Mouse (Mus musculus): Measurements from ENCODE around the gene Pcyox1.
A peak's percentile ranks its signal among the peaks of the same experiment; 100 is the strongest.

The Pcyox1 gene

GRCm38 (mm10) chr6:86396581-86397256 lies at the start of gene Pcyox1:
Gene Pcyox1 (minus strand): TSS chr6:86397154.
- ATAC-seq (ENCODE audit: low TSS enrichment) = peak; percentile 81

- no peak for ATAC-seq (ENCODE audit: low TSS enrichment)
These were observed 48.6 kb upstream of the Pcyox1 start for GRCm38 (mm10) chr6:86445551-86445950.

- no peak for ATAC-seq (ENCODE audit: low TSS enrichment)
These were observed 44.6 kb upstream of the Pcyox1 start for GRCm38 (mm10) chr6:86441571-86441970.

GRCm38 (mm10) chr6:86439531-86439930 lies 42.6 kb upstream of the Pcyox1 start:
- no peak for ATAC-seq (ENCODE audit: low TSS enrichment)

GRCm38 (mm10) chr6:86439119-86439496 lies 42.2 kb upstream of the Pcyox1 start:
- no peak for ATAC-seq (ENCODE audit: low TSS enrichment)

- peak; percentile 88 for ATAC-seq (ENCODE audit: low TSS enrichment)
These were observed 41.5 kb upstream of the Pcyox1 start, which contains the start of gene C87436 for GRCm38 (mm10) chr6:86438272-86439118. Gene C87436 (plus strand): TSS chr6:86438374.

- ATAC-seq (ENCODE audit: low TSS enrichment) = peak; percentile 54
These were observed 40.8 kb upstream of the Pcyox1 start for GRCm38 (mm10) chr6:86437711-86438110.

- no peak for ATAC-seq (ENCODE audit: low TSS enrichment)
These were observed 36.7 kb upstream of the Pcyox1 start for GRCm38 (mm10) chr6:86433696-86434095.

- no peak for ATAC-seq (ENCODE audit: low TSS enrichment)
These were observed 34.6 kb upstream of the Pcyox1 start for GRCm38 (mm10) chr6:86431531-86431930.

- ATAC-seq (ENCODE audit: low TSS enrichment) = no peak
These were observed 29.4 kb upstream of the Pcyox1 start, which contains the start of gene Gm44790 for GRCm38 (mm10) chr6:86426358-86426757. Gene Gm44790 (plus strand): TSS chr6:86426658.

GRCm38 (mm10) chr6:86420491-86420890 lies 23.5 kb upstream of the Pcyox1 start:
- ATAC-seq (ENCODE audit: low TSS enrichment) = no peak

GRCm38 (mm10) chr6:86419239-86419638 lies 22.3 kb upstream of the Pcyox1 start:
- no peak for ATAC-seq (ENCODE audit: low TSS enrichment)

- ATAC-seq (ENCODE audit: low TSS enrichment) = no peak
These were observed 21.8 kb upstream of the Pcyox1 start for GRCm38 (mm10) chr6:86418711-86419110.

- ATAC-seq (ENCODE audit: low TSS enrichment) = no peak
These were observed 9.4 kb upstream of the Pcyox1 start for GRCm38 (mm10) chr6:86406306-86406705.

- no peak for ATAC-seq (ENCODE audit: low TSS enrichment)
These were observed 8.0 kb upstream of the Pcyox1 start for GRCm38 (mm10) chr6:86404996-86405395.

GRCm38 (mm10) chr6:86404100-86404861 lies 7.3 kb upstream of the Pcyox1 start, which contains the start of gene Tia1:
Gene Tia1 (plus strand): TSS chr6:86404219.
- peak; percentile 95 for ATAC-seq (ENCODE audit: low TSS enrichment)

GRCm38 (mm10) chr6:86403728-86404099 lies 6.8 kb upstream of the Pcyox1 start:
- ATAC-seq (ENCODE audit: low TSS enrichment) = peak; percentile 45

- ATAC-seq (ENCODE audit: low TSS enrichment) = no peak
These were observed 6.0 kb upstream of the Pcyox1 start for GRCm38 (mm10) chr6:86402681-86403607.

- no peak for ATAC-seq (ENCODE audit: low TSS enrichment)
These were observed 4.0 kb upstream of the Pcyox1 start for GRCm38 (mm10) chr6:86400972-86401371.

- no peak for ATAC-seq (ENCODE audit: low TSS enrichment)
These were observed 3.0 kb upstream of the Pcyox1 start for GRCm38 (mm10) chr6:86399995-86400394.

- ATAC-seq (ENCODE audit: low TSS enrichment) = no peak
These were observed 2.0 kb upstream of the Pcyox1 start for GRCm38 (mm10) chr6:86398986-86399385.

Data from frontal cortex, adult (tissue).